Mouse (Mus musculus): ENCODE measurements around the gene Per1. TPM values are rescaled to one million over a fixed set of nuclear protein-coding genes. Genes with fewer than 3 reads are reported as not detected.
"Not testable (repeated sequence)": the region's sequence is repeated elsewhere in the genome, so short reads cannot be mapped to it uniquely, and the experiment has no call there.

The Per1 gene
- total RNA-seq, 1 experiment from 2014 or later = 36.1 TPM

GRCm38 (mm10) chr11:69078041-69078440 lies 17.0 kb upstream of the Per1 start:
- no peak for ATAC-seq (ENCODE audit: extremely low read depth, insufficient number of reproducible peaks, low FRiP score, poor library complexity, severe bottlenecking)

GRCm38 (mm10) chr11:69078805-69079438 lies 16.1 kb upstream of the Per1 start:
- peak; percentile 75; the same call in 1 of the 2 replicates for ATAC-seq (ENCODE audit: extremely low read depth, insufficient number of reproducible peaks, low FRiP score, poor library complexity, severe bottlenecking)

- ATAC-seq (ENCODE audit: extremely low read depth, insufficient number of reproducible peaks, low FRiP score, poor library complexity, severe bottlenecking) = no peak
Measured at GRCm38 (mm10) chr11:69080102-69080854, 14.7 kb upstream of the Per1 start.

GRCm38 (mm10) chr11:69080855-69081222 lies 14.2 kb upstream of the Per1 start:
- ATAC-seq (ENCODE audit: extremely low read depth, insufficient number of reproducible peaks, low FRiP score, poor library complexity, severe bottlenecking) = no peak

GRCm38 (mm10) chr11:69081613-69082012 lies 13.4 kb upstream of the Per1 start:
- ATAC-seq (ENCODE audit: extremely low read depth, insufficient number of reproducible peaks, low FRiP score, poor library complexity, severe bottlenecking) = no peak

- ATAC-seq (ENCODE audit: extremely low read depth, insufficient number of reproducible peaks, low FRiP score, poor library complexity, severe bottlenecking) = no peak
Measured at GRCm38 (mm10) chr11:69085608-69086007, 9.4 kb upstream of the Per1 start.

GRCm38 (mm10) chr11:69086390-69086789 lies 8.6 kb upstream of the Per1 start:
- ATAC-seq (ENCODE audit: extremely low read depth, insufficient number of reproducible peaks, low FRiP score, poor library complexity, severe bottlenecking) = no peak

- no peak for ATAC-seq (ENCODE audit: extremely low read depth, insufficient number of reproducible peaks, low FRiP score, poor library complexity, severe bottlenecking)
Measured at GRCm38 (mm10) chr11:69087082-69087481, 7.9 kb upstream of the Per1 start.

GRCm38 (mm10) chr11:69087597-69087996 lies 7.4 kb upstream of the Per1 start:
- ATAC-seq (ENCODE audit: extremely low read depth, insufficient number of reproducible peaks, low FRiP score, poor library complexity, severe bottlenecking) = no peak

GRCm38 (mm10) chr11:69088103-69088855 lies 6.7 kb upstream of the Per1 start, which contains the start of gene Vamp2:
Vamp2 (plus strand) TSS chr11:69088490.
- ATAC-seq (ENCODE audit: extremely low read depth, insufficient number of reproducible peaks, low FRiP score, poor library complexity, severe bottlenecking) = peak; percentile 59

- no peak for ATAC-seq (ENCODE audit: extremely low read depth, insufficient number of reproducible peaks, low FRiP score, poor library complexity, severe bottlenecking)
Measured at GRCm38 (mm10) chr11:69088856-69089615, 6.0 kb upstream of the Per1 start.

- no peak for ATAC-seq (ENCODE audit: extremely low read depth, insufficient number of reproducible peaks, low FRiP score, poor library complexity, severe bottlenecking)
Measured at GRCm38 (mm10) chr11:69089616-69090290, 5.3 kb upstream of the Per1 start.

GRCm38 (mm10) chr11:69090367-69090766 lies 4.7 kb upstream of the Per1 start:
- no peak for ATAC-seq (ENCODE audit: extremely low read depth, insufficient number of reproducible peaks, low FRiP score, poor library complexity, severe bottlenecking)

- ATAC-seq (ENCODE audit: extremely low read depth, insufficient number of reproducible peaks, low FRiP score, poor library complexity, severe bottlenecking) = no peak
Measured at GRCm38 (mm10) chr11:69091566-69092385, 3.2 kb upstream of the Per1 start.

GRCm38 (mm10) chr11:69092386-69092751 lies 2.6 kb upstream of the Per1 start:
- ATAC-seq (ENCODE audit: extremely low read depth, insufficient number of reproducible peaks, low FRiP score, poor library complexity, severe bottlenecking) = no peak

- no peak for ATAC-seq (ENCODE audit: extremely low read depth, insufficient number of reproducible peaks, low FRiP score, poor library complexity, severe bottlenecking)
Measured at GRCm38 (mm10) chr11:69092871-69093270, 2.1 kb upstream of the Per1 start.

- ATAC-seq (ENCODE audit: extremely low read depth, insufficient number of reproducible peaks, low FRiP score, poor library complexity, severe bottlenecking) = not testable (repeated sequence)
Measured at GRCm38 (mm10) chr11:69093856-69094255, 1.2 kb upstream of the Per1 start.

Measured in neutrophil, adult 5-6 weeks (primary cell).